Mouse (Mus musculus) telencephalon, adult 2 months (tissue): ENCODE data around the gene C1galt1c1.
A peak's percentile ranks its signal among the peaks of the same experiment; 100 is the strongest.

ENCODE experiments used
- DNase-seq: peaks from one replicate; pipeline ENCODE4 v3.0.0-alpha.2; 2011; ENCODE audit warnings: low read depth, low spot score

C1galt1c1 gene

GRCm38 (mm10) chrX:38634801-38635637 lies at the start of gene C1galt1c1:
TSS of gene C1galt1c1 (minus strand) at chrX:38635087.
- DNase-seq = peak; percentile 85

GRCm38 (mm10) chrX:38681972-38682371 lies 47.1 kb upstream of the C1galt1c1 start:
- DNase-seq = no peak

- DNase-seq = no peak
Measured at GRCm38 (mm10) chrX:38669111-38669903, 34.4 kb upstream of the C1galt1c1 start.

GRCm38 (mm10) chrX:38656206-38656883 lies 21.5 kb upstream of the C1galt1c1 start:
- DNase-seq = no peak

- DNase-seq = no peak
Measured at GRCm38 (mm10) chrX:38654681-38655080, 19.8 kb upstream of the C1galt1c1 start.

- no peak for DNase-seq
Measured at GRCm38 (mm10) chrX:38653181-38653580, 18.3 kb upstream of the C1galt1c1 start.

- no peak for DNase-seq
Measured at GRCm38 (mm10) chrX:38651167-38651566, 16.3 kb upstream of the C1galt1c1 start.

- DNase-seq = no peak
Measured at GRCm38 (mm10) chrX:38650404-38651039, 15.6 kb upstream of the C1galt1c1 start.

GRCm38 (mm10) chrX:38642183-38642582 lies 7.3 kb upstream of the C1galt1c1 start:
- DNase-seq = no peak

GRCm38 (mm10) chrX:38641435-38641834 lies 6.5 kb upstream of the C1galt1c1 start:
- no peak for DNase-seq

GRCm38 (mm10) chrX:38635638-38635931 lies 698 bp upstream of the C1galt1c1 start:
- DNase-seq = no peak

- DNase-seq = peak; percentile 40
Measured at GRCm38 (mm10) chrX:38600995-38601369, 33.9 kb downstream of the C1galt1c1 start.

- peak; percentile 93 for DNase-seq
Measured at GRCm38 (mm10) chrX:38600177-38600994, 34.5 kb downstream of the C1galt1c1 start, which contains the start of gene Mcts1. TSS of gene Mcts1 (plus strand) at chrX:38600578.

- no peak for DNase-seq
Measured at GRCm38 (mm10) chrX:38593180-38593889, 41.6 kb downstream of the C1galt1c1 start.

GRCm38 (mm10) chrX:38591749-38592148 lies 43.1 kb downstream of the C1galt1c1 start:
- DNase-seq = no peak

GRCm38 (mm10) chrX:38589827-38590226 lies 45.1 kb downstream of the C1galt1c1 start:
- DNase-seq = no peak

- DNase-seq = no peak
Measured at GRCm38 (mm10) chrX:38583261-38583660, 51.6 kb downstream of the C1galt1c1 start.

- DNase-seq = no peak
Measured at GRCm38 (mm10) chrX:38581140-38581539, 53.7 kb downstream of the C1galt1c1 start.
